Mouse (Mus musculus) midbrain, embryonic 10.5 days (tissue): ENCODE results near the gene Akirin2. TPM values are rescaled to one million over a fixed set of nuclear protein-coding genes. Genes with fewer than 3 reads are reported as not detected.
"Not testable (repeated sequence)": the region's sequence is repeated elsewhere in the genome, so short reads cannot be mapped to it uniquely, and the experiment has no call there.

Experiments used
- DNase-seq: peaks from one replicate; pipeline ENCODE4 v3.0.0-alpha.2; 2017; ENCODE audit warnings: low spot score
- H3K27ac ChIP-seq: fragments of 300-500 bp; sonication (generic); replicated peaks from 2 replicates; pipeline ENCODE4 v1.5.1; 2016; ENCODE audit warnings: mild to moderate bottlenecking
- H3K27me3 ChIP-seq: fragments of 300-500 bp; sonication (generic); 2 replicates; pipeline ENCODE4 v1.6.1; 2016; ENCODE audit warnings: low read depth, mild to moderate bottlenecking; ENCODE audit not compliant: poor library complexity, severe bottlenecking
- H3K36me3 ChIP-seq: fragments of 300-500 bp; sonication (generic); 2 replicates; pipeline ENCODE4 v1.6.1; 2016; ENCODE audit warnings: mild to moderate bottlenecking, moderate library complexity
- H3K4me1 ChIP-seq: fragments of 300-500 bp; sonication (generic); 2 replicates; pipeline ENCODE4 v1.6.1; 2016
- H3K4me3 ChIP-seq: fragments of 300-500 bp; sonication (generic); 2 replicates; pipeline ENCODE4 v1.5.1; 2016; ENCODE audit warnings: mild to moderate bottlenecking, moderate library complexity
- H3K9me3 ChIP-seq: fragments of 300-500 bp; sonication (generic); replicated peaks from 2 replicates; pipeline ENCODE4 v1.6.1; 2016; ENCODE audit warnings: mild to moderate bottlenecking
- WGBS: fragments of 180-500 bp; shearing (Covaris S2); methylation state at CpG from one replicate; pipeline ENCODE4 v1.1.7; 2016; 5-methylcytosine and 5-hydroxymethylcytosine counted together
- polyA plus RNA-seq: library from polyadenylated mRNA; unstranded; fragments of >200 nt; fragmentation: Nextera tagmentation; extraction: Ambion mirVana; gene quantifications from 2 replicates; pipeline ENCODE4 v1.2.1, GENCODE M21; 2016

The Akirin2 gene
- polyA plus RNA-seq, 1 experiment from 2014 or later: 58.7 TPM

GRCm38 (mm10) chr4:34556183-34556582 is 5.4 kb downstream of the Akirin2 start:
- Histone ChIP-seq H3K4me1 (peaks cover 46% of the 10 kb centered on the region), H3K27me3 (no peaks in the 10 kb centered on the region)
- DNase-seq: no peak

GRCm38 (mm10) chr4:34560971-34561370 is 10.2 kb downstream of the Akirin2 start:
- no peaks in the 10 kb centered on the region for H3K9me3 ChIP-seq
- H3K27me3 ChIP-seq: no peaks in the 10 kb centered on the region
- 54% methylated on average over 4 of the region's 4 CpGs for WGBS
- H3K36me3 ChIP-seq: peaks cover 38% of the 10 kb centered on the region
- no peak overlapping the region for H3K4me3 ChIP-seq
- peak; percentile 37 for DNase-seq
- H3K4me1 ChIP-seq: peaks cover 9% of the 10 kb centered on the region
- H3K27ac ChIP-seq: no peak overlapping the region

More at GRCm38 (mm10) chr4:34556183-34556582, 5.4 kb downstream of the Akirin2 start:
- Histone ChIP-seq H3K9me3 (no peaks in the 10 kb centered on the region), H3K36me3 (peaks cover 13% of the 10 kb centered on the region), H3K27ac (no peak overlapping the region), H3K4me3 (no peak overlapping the region)

GRCm38 (mm10) chr4:34566226-34566625 is 15.5 kb downstream of the Akirin2 start:
- Histone ChIP-seq H3K36me3 (peaks cover 91% of the 10 kb centered on the region), H3K4me1 (no peaks in the 10 kb centered on the region)

GRCm38 (mm10) chr4:34572876-34573275 is 22.1 kb downstream of the Akirin2 start:
- H3K4me1 ChIP-seq: no peaks in the 10 kb centered on the region
- no peaks in the 10 kb centered on the region for H3K27me3 ChIP-seq
- no peak overlapping the region for H3K4me3 ChIP-seq
- H3K9me3 ChIP-seq: no peaks in the 10 kb centered on the region
- H3K27ac ChIP-seq: no peak overlapping the region
- peaks cover 100% of the 10 kb centered on the region for H3K36me3 ChIP-seq
- no peak for DNase-seq
- WGBS: 90% methylated on average over 2 of the region's 2 CpGs

More at GRCm38 (mm10) chr4:34566226-34566625, 15.5 kb downstream of the Akirin2 start:
- Histone ChIP-seq H3K9me3 (no peaks in the 10 kb centered on the region), H3K27ac (no peak overlapping the region), H3K27me3 (no peaks in the 10 kb centered on the region), H3K4me3 (no peak overlapping the region)
- 92% methylated on average over 6 of the region's 6 CpGs for WGBS
- DNase-seq: no peak

- Histone ChIP-seq H3K4me3 (no peak overlapping the region), H3K27me3 (no peaks in the 10 kb centered on the region), H3K36me3 (peaks cover 98% of the 10 kb centered on the region), H3K4me1 (no peaks in the 10 kb centered on the region), H3K9me3 (no peaks in the 10 kb centered on the region), H3K27ac (no peak overlapping the region)
- DNase-seq: no peak
- WGBS: 95% methylated on average over 2 of the region's 2 CpGs
Measured at GRCm38 (mm10) chr4:34577028-34577427, 26.3 kb downstream of the Akirin2 start.

GRCm38 (mm10) chr4:34579215-34579614 is 28.5 kb downstream of the Akirin2 start:
- Histone ChIP-seq H3K4me3 (no peak overlapping the region), H3K27ac (no peak overlapping the region), H3K9me3 (no peaks in the 10 kb centered on the region), H3K4me1 (no peaks in the 10 kb centered on the region), H3K27me3 (no peaks in the 10 kb centered on the region), H3K36me3 (peaks cover 98% of the 10 kb centered on the region)
- no peak for DNase-seq
- 93% methylated on average over 1 of the region's 1 CpGs for WGBS

GRCm38 (mm10) chr4:34581489-34581888 is 30.8 kb downstream of the Akirin2 start:
- H3K9me3 ChIP-seq, H3K27ac ChIP-seq, H3K4me1 ChIP-seq, H3K27me3 ChIP-seq, H3K4me3 ChIP-seq, DNase-seq: not testable (repeated sequence)
- WGBS: 97% methylated on average over 1 of the region's 1 CpGs
- H3K36me3 ChIP-seq: peaks cover 93% of the 10 kb centered on the region

- H3K4me3 ChIP-seq: no peak overlapping the region
- H3K27ac ChIP-seq: no peak overlapping the region
- H3K9me3 ChIP-seq: no peaks in the 10 kb centered on the region
- H3K27me3 ChIP-seq: no peaks in the 10 kb centered on the region
- H3K36me3 ChIP-seq: peaks cover 93% of the 10 kb centered on the region
- no peaks in the 10 kb centered on the region for H3K4me1 ChIP-seq
- WGBS: 86% methylated on average over 7 of the region's 7 CpGs
- DNase-seq: no peak
Measured at GRCm38 (mm10) chr4:34581990-34582389, 31.3 kb downstream of the Akirin2 start.

- Histone ChIP-seq H3K4me3 (no peak overlapping the region), H3K27me3 (no peaks in the 10 kb centered on the region), H3K36me3 (peaks cover 93% of the 10 kb centered on the region), H3K4me1 (no peaks in the 10 kb centered on the region), H3K9me3 (no peaks in the 10 kb centered on the region), H3K27ac (no peak overlapping the region)
- no peak for DNase-seq
- 86% methylated on average over 5 of the region's 5 CpGs for WGBS
Measured at GRCm38 (mm10) chr4:34582476-34582875, 31.7 kb downstream of the Akirin2 start.

- H3K36me3 ChIP-seq: peaks cover 85% of the 10 kb centered on the region
- DNase-seq: no peak
- no peak overlapping the region for H3K27ac ChIP-seq
- 93% methylated on average over 3 of the region's 3 CpGs for WGBS
- H3K4me3 ChIP-seq: no peak overlapping the region
- no peaks in the 10 kb centered on the region for H3K9me3 ChIP-seq
- H3K27me3 ChIP-seq: no peaks in the 10 kb centered on the region
- H3K4me1 ChIP-seq: no peaks in the 10 kb centered on the region
Measured at GRCm38 (mm10) chr4:34583427-34583826, 32.7 kb downstream of the Akirin2 start.

- Histone ChIP-seq H3K36me3 (peaks cover 82% of the 10 kb centered on the region), H3K9me3 (no peaks in the 10 kb centered on the region), H3K4me1 (no peaks in the 10 kb centered on the region), H3K27me3 (no peaks in the 10 kb centered on the region), H3K4me3 (no peak overlapping the region), H3K27ac (no peak overlapping the region)
- DNase-seq: no peak
- WGBS: 87% methylated on average over 7 of the region's 7 CpGs
Measured at GRCm38 (mm10) chr4:34584871-34585607, 34.3 kb downstream of the Akirin2 start.

- no peaks in the 10 kb centered on the region for H3K9me3 ChIP-seq
- 92% methylated on average over 6 of the region's 6 CpGs for WGBS
- no peaks in the 10 kb centered on the region for H3K27me3 ChIP-seq
- H3K36me3 ChIP-seq: peaks cover 89% of the 10 kb centered on the region
- DNase-seq: no peak
- H3K4me1 ChIP-seq: no peaks in the 10 kb centered on the region
- H3K4me3 ChIP-seq: no peak overlapping the region
- no peak overlapping the region for H3K27ac ChIP-seq
Measured at GRCm38 (mm10) chr4:34603123-34603522, 52.4 kb downstream of the Akirin2 start.

GRCm38 (mm10) chr4:34606658-34607057 is 55.9 kb downstream of the Akirin2 start:
- Histone ChIP-seq H3K27me3 (no peaks in the 10 kb centered on the region), H3K4me3 (no peak overlapping the region), H3K9me3 (no peaks in the 10 kb centered on the region), H3K27ac (no peak overlapping the region), H3K4me1 (no peaks in the 10 kb centered on the region), H3K36me3 (peaks cover 83% of the 10 kb centered on the region)
- WGBS: 94% methylated on average over 10 of the region's 10 CpGs
- DNase-seq: no peak
